Mouse (Mus musculus) neural tube, embryonic 13.5 days (tissue): Measurements from ENCODE around the gene Pkm. TPM values are rescaled to one million over a fixed set of nuclear protein-coding genes. Genes with fewer than 3 reads are reported as not detected.

Source experiments
- ATAC-seq: fragments of 200-750 bp; cut with Nextera tagmentation; 2 replicates; pipeline ENCODE4 v1.8.0; 2017; ENCODE audit warnings: low read depth, mild to moderate bottlenecking, moderate TSS enrichment, moderate library complexity
- H3K27ac ChIP-seq: fragments of 300-500 bp; sonication (generic); replicated peaks from 2 replicates; pipeline ENCODE4 v1.5.1; 2015; ENCODE audit warnings: moderate library complexity, mild to moderate bottlenecking, inconsistent platforms
- H3K27me3 ChIP-seq: fragments of 300-500 bp; sonication (generic); 2 replicates; pipeline ENCODE4 v1.6.1; 2015; ENCODE audit warnings: mild to moderate bottlenecking, inconsistent platforms
- H3K36me3 ChIP-seq: fragments of 300-500 bp; sonication (generic); 2 replicates; pipeline ENCODE4 v1.6.1; 2015; ENCODE audit warnings: mild to moderate bottlenecking, inconsistent platforms
- H3K4me1 ChIP-seq: fragments of 300-500 bp; sonication (generic); replicated peaks from 2 replicates; pipeline ENCODE4 v1.6.1; 2015; ENCODE audit warnings: inconsistent platforms
- H3K4me2 ChIP-seq: fragments of 300-500 bp; sonication (generic); 2 replicates; pipeline ENCODE4 v1.6.1; 2015; ENCODE audit warnings: inconsistent platforms, mild to moderate bottlenecking, moderate library complexity
- H3K4me3 ChIP-seq: fragments of 300-500 bp; sonication (generic); 2 replicates; pipeline ENCODE4 v1.5.1; 2015; ENCODE audit warnings: mild to moderate bottlenecking, inconsistent platforms
- H3K9ac ChIP-seq: fragments of 300-500 bp; sonication (generic); 2 replicates; pipeline ENCODE4 v1.6.1; 2015; ENCODE audit warnings: moderate library complexity, mild to moderate bottlenecking, inconsistent platforms
- H3K9me3 ChIP-seq: fragments of 300-500 bp; sonication (generic); 2 replicates; pipeline ENCODE4 v1.6.1; 2016; ENCODE audit warnings: inconsistent platforms
- WGBS: fragments of 180-500 bp; shearing (Covaris S2); methylation state at CpG from one replicate; pipeline ENCODE4 v1.1.7; 2015; 5-methylcytosine and 5-hydroxymethylcytosine counted together
- polyA plus RNA-seq: library from polyadenylated mRNA; unstranded; fragments of >200 nt; fragmentation: Nextera tagmentation; extraction: Ambion mirVana; gene quantifications from 2 replicates; pipeline ENCODE4 v1.2.1, GENCODE M21; 2015

Pkm gene
- polyA plus RNA-seq, 1 experiment from 2014 or later, result 1,094 TPM

GRCm38 (mm10) chr9:59667904-59668303 lies 11.7 kb downstream of the Pkm start:
- Histone ChIP-seq H3K27ac (no peak overlapping the region), H3K4me3 (no peak overlapping the region), H3K27me3 (no peaks in the 10 kb centered on the region), H3K4me1 (peaks cover 31% of the 10 kb centered on the region), H3K36me3 (peaks cover 94% of the 10 kb centered on the region), H3K9me3 (no peaks in the 10 kb centered on the region), H3K4me2 (no peak overlapping the region), H3K9ac (no peak overlapping the region)
- WGBS, result 88% methylated on average over 6 of the region's 6 CpGs
- ATAC-seq, result no peak

GRCm38 (mm10) chr9:59668473-59668872 lies 12.3 kb downstream of the Pkm start:
- Histone ChIP-seq H3K4me1 (peaks cover 25% of the 10 kb centered on the region), H3K4me2 (no peak overlapping the region), H3K9ac (no peak overlapping the region), H3K9me3 (no peaks in the 10 kb centered on the region), H3K27ac (no peak overlapping the region), H3K4me3 (no peak overlapping the region), H3K27me3 (no peaks in the 10 kb centered on the region), H3K36me3 (peaks cover 94% of the 10 kb centered on the region)
- 69% methylated on average over 7 of the region's 7 CpGs for WGBS
- ATAC-seq, result no peak

GRCm38 (mm10) chr9:59669172-59669571 lies 13.0 kb downstream of the Pkm start:
- Histone ChIP-seq H3K4me3 (no peak overlapping the region), H3K4me1 (peaks cover 18% of the 10 kb centered on the region), H3K27ac (no peak overlapping the region), H3K9me3 (no peaks in the 10 kb centered on the region), H3K4me2 (no peak overlapping the region), H3K27me3 (no peaks in the 10 kb centered on the region), H3K36me3 (peaks cover 95% of the 10 kb centered on the region), H3K9ac (no peak overlapping the region)
- 86% methylated on average over 4 of the region's 4 CpGs for WGBS
- no peak for ATAC-seq

DNA sequence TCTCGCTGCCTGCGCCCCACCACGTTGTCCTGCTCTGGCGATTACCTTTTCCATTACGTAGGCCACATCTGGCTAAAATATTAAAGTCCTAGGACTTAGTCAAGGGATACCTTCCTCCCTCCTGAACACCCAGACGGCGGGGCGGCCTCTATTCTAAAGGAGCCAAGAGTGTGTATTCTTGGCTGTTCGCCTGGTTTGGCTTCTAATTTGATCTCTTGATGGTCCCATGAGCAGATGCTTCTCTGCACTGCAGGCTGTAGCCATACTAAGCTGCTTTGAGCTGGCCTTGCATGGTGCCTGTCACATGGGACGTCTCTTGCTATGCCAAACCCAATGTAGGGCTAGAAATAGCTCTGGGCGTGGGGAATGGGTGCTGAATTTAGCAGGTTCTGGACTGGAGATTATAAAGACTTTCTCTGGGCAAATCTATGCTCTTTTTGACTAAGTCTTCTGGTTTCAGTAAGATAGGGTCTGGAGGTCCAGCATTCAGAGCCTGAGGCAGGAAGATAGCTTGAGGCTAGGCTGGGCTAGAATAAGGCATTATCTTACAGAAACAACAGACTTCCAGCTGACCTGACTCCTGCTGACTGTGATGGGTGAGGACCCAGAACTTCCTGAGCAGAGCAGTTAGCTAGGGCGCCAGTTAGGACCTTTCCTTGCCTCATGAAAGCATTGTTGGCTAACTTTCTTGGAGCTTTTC lies 16.2 kb downstream of the Pkm start:
- Histone ChIP-seq H3K27ac (no peak overlapping the region), H3K4me1 (no peaks in the 10 kb centered on the region), H3K27me3 (no peaks in the 10 kb centered on the region), H3K4me3 (no peak overlapping the region), H3K4me2 (no peak overlapping the region), H3K9ac (no peak overlapping the region), H3K36me3 (peaks cover 100% of the 10 kb centered on the region), H3K9me3 (no peaks in the 10 kb centered on the region)
- WGBS, result 86% methylated on average over 12 of the region's 12 CpGs
- ATAC-seq, result no peak

- Histone ChIP-seq H3K9ac (no peak overlapping the region), H3K4me3 (no peak overlapping the region), H3K36me3 (peaks cover 100% of the 10 kb centered on the region), H3K9me3 (no peaks in the 10 kb centered on the region), H3K4me2 (no peak overlapping the region), H3K4me1 (no peaks in the 10 kb centered on the region), H3K27ac (no peak overlapping the region), H3K27me3 (no peaks in the 10 kb centered on the region)
- WGBS, result 79% methylated on average over 2 of the region's 2 CpGs
- ATAC-seq, result no peak
These were observed 17.3 kb downstream of the Pkm start for GRCm38 (mm10) chr9:59673427-59673826.

DNA sequence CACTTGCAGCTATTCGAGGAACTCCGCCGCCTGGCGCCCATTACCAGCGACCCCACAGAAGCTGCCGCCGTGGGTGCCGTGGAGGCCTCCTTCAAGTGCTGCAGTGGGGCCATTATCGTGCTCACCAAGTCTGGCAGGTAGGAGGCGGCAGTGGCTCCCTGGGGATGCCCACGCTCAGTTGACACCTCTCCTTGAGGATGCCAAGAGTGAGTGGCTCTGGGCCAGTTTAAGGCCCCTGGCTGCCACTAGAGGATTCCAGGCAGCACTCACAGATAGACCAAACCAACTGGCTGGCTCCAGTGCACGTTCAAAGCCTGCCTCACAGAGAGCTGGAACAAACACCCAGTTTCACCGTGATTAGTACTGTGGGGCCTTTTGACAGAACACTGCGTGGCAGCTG lies 19.4 kb downstream of the Pkm start:
- no peak for ATAC-seq
- Histone ChIP-seq H3K4me3 (no peak overlapping the region), H3K9ac (no peak overlapping the region), H3K27me3 (peaks cover 4% of the 10 kb centered on the region; the same call in 1 of the 2 replicates), H3K4me1 (peaks cover 13% of the 10 kb centered on the region), H3K36me3 (peaks cover 91% of the 10 kb centered on the region), H3K9me3 (no peaks in the 10 kb centered on the region), H3K27ac (no peak overlapping the region), H3K4me2 (no peak overlapping the region)
- WGBS, result 87% methylated on average over 14 of the region's 14 CpGs

DNA sequence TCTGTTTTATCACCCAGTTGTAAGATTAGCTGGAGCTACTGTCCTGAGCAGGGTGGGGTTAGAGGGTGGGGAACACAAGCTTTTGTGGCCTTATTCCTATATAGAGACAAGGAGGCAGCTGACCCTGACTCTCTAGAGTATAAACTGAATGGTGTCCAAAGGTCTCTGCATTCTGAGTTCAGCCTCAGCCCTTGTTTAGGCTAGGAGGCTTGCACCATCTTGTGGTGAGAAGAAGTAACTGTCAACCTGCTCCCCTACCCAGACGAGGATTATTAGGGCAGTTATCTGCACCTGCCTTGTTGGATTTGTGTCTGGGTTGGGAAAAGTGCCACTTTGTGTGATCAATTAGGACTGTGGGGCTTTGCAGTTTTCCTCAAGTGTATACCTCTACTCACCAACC lies 22.1 kb downstream of the Pkm start:
- H3K36me3 ChIP-seq, result peaks cover 63% of the 10 kb centered on the region
- H3K4me1 ChIP-seq, result peaks cover 15% of the 10 kb centered on the region
- peaks cover 22% of the 10 kb centered on the region for H3K27me3 ChIP-seq
- H3K4me3 ChIP-seq, result no peak overlapping the region
- no peaks in the 10 kb centered on the region for H3K9me3 ChIP-seq
- ATAC-seq, result no peak
- no peak overlapping the region for H3K27ac ChIP-seq
- H3K4me2 ChIP-seq, result no peak overlapping the region
- H3K9ac ChIP-seq, result no peak overlapping the region
- WGBS, result 23% methylated on average over 1 of the region's 1 CpGs

GRCm38 (mm10) chr9:59679678-59680533 lies 23.7 kb downstream of the Pkm start, which contains the start of gene Gramd2:
Gramd2 (plus strand) TSS chr9:59680144.
- H3K4me2 ChIP-seq, result peak within 1 kb of the TSS; percentile 82
- peaks cover 22% of the 10 kb centered on the region for H3K27me3 ChIP-seq
- peak within 1 kb of the TSS; percentile 55 for H3K4me3 ChIP-seq
- H3K27ac ChIP-seq, result no peak within 1 kb of the TSS
- 1% methylated on average over 47 of the region's 47 CpGs for WGBS
- H3K4me1 ChIP-seq, result peaks cover 15% of the 10 kb centered on the region
- H3K9ac ChIP-seq, result peak within 1 kb of the TSS; percentile 69
- peak; percentile 97 for ATAC-seq
- no peaks in the 10 kb centered on the region for H3K9me3 ChIP-seq
- peaks cover 47% of the 10 kb centered on the region for H3K36me3 ChIP-seq

GRCm38 (mm10) chr9:59680534-59680875 lies 24.3 kb downstream of the Pkm start:
- no peaks in the 10 kb centered on the region for H3K9me3 ChIP-seq
- H3K27ac ChIP-seq, result no peak overlapping the region
- peaks cover 15% of the 10 kb centered on the region for H3K4me1 ChIP-seq
- peak overlapping the region; percentile 55 for H3K4me3 ChIP-seq
- peak overlapping the region; percentile 82 for H3K4me2 ChIP-seq
- peaks cover 41% of the 10 kb centered on the region for H3K36me3 ChIP-seq
- ATAC-seq, result peak; percentile 52
- H3K27me3 ChIP-seq, result peaks cover 22% of the 10 kb centered on the region
- 9% methylated on average over 16 of the region's 16 CpGs for WGBS
- peak overlapping the region; percentile 69 for H3K9ac ChIP-seq

DNA sequence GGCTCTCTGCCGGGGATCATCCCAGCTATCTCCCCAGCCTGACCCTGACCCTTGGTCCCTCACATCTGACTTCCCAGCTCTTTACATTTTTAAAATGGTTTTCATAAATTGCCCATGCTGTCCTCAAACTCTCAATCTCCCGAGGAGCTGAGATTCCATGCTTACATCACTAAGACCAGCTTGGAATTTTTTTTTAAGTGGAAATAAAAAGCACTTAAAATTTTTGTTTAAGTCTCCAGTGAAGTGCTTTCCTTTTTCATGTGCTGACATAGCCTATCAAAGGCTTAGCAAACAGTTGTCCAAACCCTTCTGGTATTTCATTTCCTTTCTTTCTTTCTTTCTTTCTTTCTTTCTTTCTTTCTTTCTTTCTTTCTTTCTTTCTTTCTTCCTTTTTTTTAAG lies 27.9 kb downstream of the Pkm start:
- ATAC-seq, result no peak
- peaks cover 22% of the 10 kb centered on the region for H3K27me3 ChIP-seq
- H3K36me3 ChIP-seq, result peaks cover 7% of the 10 kb centered on the region
- no peaks in the 10 kb centered on the region for H3K9me3 ChIP-seq
- peaks cover 15% of the 10 kb centered on the region for H3K4me1 ChIP-seq
- no peak overlapping the region for H3K4me2 ChIP-seq
- no peak overlapping the region for H3K27ac ChIP-seq
- H3K9ac ChIP-seq, result no peak overlapping the region
- H3K4me3 ChIP-seq, result no peak overlapping the region
- WGBS, result 70% methylated on average over 2 of the region's 2 CpGs

DNA sequence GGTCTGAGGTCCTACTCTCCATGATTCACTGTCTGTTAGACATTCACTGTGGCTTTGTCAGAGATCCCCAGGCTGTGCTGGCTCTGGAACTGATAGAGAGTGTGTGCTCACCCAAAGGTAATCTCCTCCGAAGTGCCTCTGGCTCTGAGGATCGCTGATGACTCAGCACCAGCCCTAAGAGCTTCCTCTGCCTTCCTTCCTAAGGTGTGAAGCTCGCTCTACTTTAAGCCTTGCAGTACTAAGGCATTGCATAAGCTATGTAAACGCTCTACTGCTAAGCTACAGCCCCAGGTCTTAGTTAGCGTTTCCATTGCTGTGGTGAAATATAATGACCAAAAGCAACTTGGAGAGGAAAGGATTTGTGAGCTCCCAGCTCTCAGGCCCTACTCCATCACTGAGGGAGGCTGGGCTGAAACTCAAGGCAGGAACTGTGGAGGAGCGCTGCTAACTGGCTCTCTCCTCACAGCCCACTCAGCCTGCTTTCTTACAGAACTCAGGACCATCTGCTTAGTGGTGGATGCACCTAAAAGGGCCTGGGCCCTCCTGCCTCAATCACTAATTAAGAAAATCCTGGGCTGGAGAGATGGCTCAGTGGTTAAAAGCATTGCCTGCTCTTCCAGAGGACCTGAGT lies 31.4 kb downstream of the Pkm start:
- 45% methylated on average over 6 of the region's 6 CpGs for WGBS
- no peaks in the 10 kb centered on the region for H3K9me3 ChIP-seq
- no peak overlapping the region for H3K4me3 ChIP-seq
- H3K36me3 ChIP-seq, result no peaks in the 10 kb centered on the region
- H3K27ac ChIP-seq, result no peak overlapping the region
- H3K27me3 ChIP-seq, result no peaks in the 10 kb centered on the region; the same call in 1 of the 2 replicates
- no peak overlapping the region for H3K4me2 ChIP-seq
- H3K4me1 ChIP-seq, result peaks cover 12% of the 10 kb centered on the region
- no peak overlapping the region for H3K9ac ChIP-seq
- no peak for ATAC-seq

DNA sequence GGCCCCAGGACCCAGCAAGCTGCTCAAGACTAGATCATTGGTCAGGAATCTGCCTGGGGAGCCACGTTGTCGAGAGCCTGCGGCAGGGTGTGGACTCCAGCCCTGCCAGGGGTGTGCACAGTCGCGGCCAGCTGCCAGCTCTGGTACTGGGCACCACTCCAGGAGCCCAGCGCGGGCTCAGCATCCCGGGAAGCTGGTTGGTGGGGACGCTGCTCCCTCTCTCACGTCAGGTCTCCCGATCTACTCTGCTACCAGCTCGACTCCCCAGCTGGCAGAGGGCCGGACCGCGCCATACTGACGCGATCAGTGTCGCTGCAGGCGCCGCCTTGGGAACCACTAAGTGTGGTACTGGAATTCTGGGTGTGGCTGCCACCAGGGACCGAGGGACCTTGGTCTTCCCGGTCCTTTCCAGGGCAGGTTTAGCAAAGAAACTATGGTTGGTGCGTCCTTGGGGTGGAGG lies 35.5 kb downstream of the Pkm start:
- WGBS, result 3% methylated on average over 23 of the region's 23 CpGs
- peak overlapping the region; percentile 21 for H3K4me3 ChIP-seq
- H3K27me3 ChIP-seq, result no peaks in the 10 kb centered on the region; the same call in 1 of the 2 replicates
- H3K9me3 ChIP-seq, result no peaks in the 10 kb centered on the region
- H3K27ac ChIP-seq, result peak overlapping the region; percentile 28; the same call in 1 of the 2 replicates
- H3K4me1 ChIP-seq, result peaks cover 18% of the 10 kb centered on the region
- H3K36me3 ChIP-seq, result no peaks in the 10 kb centered on the region
- ATAC-seq, result peak; percentile 95
- peak overlapping the region; percentile 53 for H3K4me2 ChIP-seq
- H3K9ac ChIP-seq, result peak overlapping the region; percentile 50
